Mouse (Mus musculus): ENCODE measurements around the gene Osbpl3.

DNA sequence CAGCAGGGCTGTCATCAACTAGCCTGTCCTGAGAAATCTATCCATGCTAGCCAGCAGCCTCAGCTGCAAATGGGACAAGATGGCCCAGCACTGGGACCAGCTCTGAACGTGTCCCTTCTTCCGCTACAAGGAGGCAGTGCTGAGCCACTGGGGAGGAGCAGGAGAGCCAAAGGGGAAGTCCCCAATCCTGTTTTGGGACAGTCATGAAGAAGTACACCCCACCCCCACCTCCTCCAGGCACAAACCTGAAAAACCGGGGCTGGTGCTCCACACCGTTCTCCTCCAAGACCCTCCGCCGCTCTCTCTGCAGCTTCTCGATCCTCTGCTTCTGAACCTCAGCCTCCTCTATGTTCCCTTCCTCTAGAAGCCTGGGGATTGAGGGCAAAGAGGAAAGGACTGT lies 156.9 kb downstream of the Osbpl3 start:
- TF ChIP-seq CTCF (IDR thresholded peaks at IDR 0.05): no peak
- TF ChIP-seq POLR2A (IDR thresholded peaks at IDR 0.05; ENCODE audit: insufficient read depth, low read depth, low read length): no peak
